In genomic region chr12:91800861-91801385, GRCm38 (mm10) we compare ENCODE assay signal across 15 mouse cellular contexts.
"Had no signal": no experiment of that assay in that cellular context is flagged by ENCODE, and none has a peak within 500 bp of the region (broad histone marks: within the 10 kb centered on the region; RNA-seq: fewer than 3 reads in every experiment).

No protein-coding gene starts in this region.

- H3K9ac ChIP-seq: lung, embryonic 15.5 days; midbrain, embryonic 12.5 days had no signal

- ATAC-seq: intestine, postnatal 0 days; midbrain, embryonic 16.5 days had no signal

- DNase-seq: kidney, adult 8-10 months; kidney, postnatal 36 days; layer of hippocampus, adult 9-11 months; layer of hippocampus, postnatal 36 days; lung, postnatal 14 days; right cerebral cortex, postnatal 14 days; thymus, postnatal 4 days had no signal

- H3K4me3 ChIP-seq: limb, embryonic 10.5 days; lung, embryonic 15.5 days; megakaryocyte, embryonic 14.5 days; midbrain, embryonic 12.5 days had no signal

- H3K4me1 ChIP-seq: limb, embryonic 10.5 days; lung, embryonic 15.5 days; midbrain, embryonic 12.5 days had no signal

- H3K9me3 ChIP-seq: limb, embryonic 10.5 days; lung, embryonic 15.5 days; megakaryocyte, embryonic 14.5 days; midbrain, embryonic 12.5 days had no signal

- H3K27ac ChIP-seq: limb, embryonic 10.5 days; lung, embryonic 15.5 days; macrophage; midbrain, embryonic 12.5 days; stomach, postnatal 0 days had no signal

- H3K4me2 ChIP-seq: lung, embryonic 15.5 days; midbrain, embryonic 12.5 days had no signal

- H3K36me3 ChIP-seq: limb, embryonic 10.5 days; lung, embryonic 15.5 days; midbrain, embryonic 12.5 days had no signal

- H3K27me3 ChIP-seq: lung, embryonic 15.5 days had no signal
